Mouse (Mus musculus): Measurements from ENCODE around the gene Kdelc2. TPM values are rescaled to one million over a fixed set of nuclear protein-coding genes. Genes with fewer than 3 reads are reported as not detected.

Kdelc2 gene
- polyA plus RNA-seq, 2 experiments: 13.6 to 22.8 TPM

- WGBS: 79% methylated on average over 3 of the region's 3 CpGs
- no peak for ATAC-seq (ENCODE audit: low FRiP score, low read depth)
- no peaks in the 10 kb centered on the region for H3K9me3 ChIP-seq (ENCODE audit: control insufficient read depth, low read length)
- no peaks in the 10 kb centered on the region for H3K27me3 ChIP-seq (ENCODE audit: control insufficient read depth, insufficient read depth, low read length)
- H3K4me3 ChIP-seq (replicated peaks; ENCODE audit: low read length): 0 out of 2 replicates have a peak overlapping the region, but pooled peaks have one; percentile 50
- peak overlapping the region; percentile 87 for H3K4me2 ChIP-seq (replicated peaks; ENCODE audit: low read depth, low read length, severe bottlenecking)
- no peak overlapping the region for H3K27ac ChIP-seq (replicated peaks; ENCODE audit: low read depth, low read length)
- no peak for TF ChIP-seq POLR2A (IDR thresholded peaks at IDR 0.05; ENCODE audit: borderline replicate concordance, extremely low read depth, insufficient read depth, insufficient read length)
- no peak for DNase-seq (ENCODE audit: low spot score)
- H3K36me3 ChIP-seq (ENCODE audit: control insufficient read depth, insufficient read depth, low read length): no peaks in the 10 kb centered on the region
- no peaks in the 10 kb centered on the region; the same call in 1 of the 2 replicates for H3K4me1 ChIP-seq (ENCODE audit: control insufficient read depth, insufficient read depth, low read length)
- no peak overlapping the region for H3K9ac ChIP-seq (ENCODE audit: low read depth, low read length, severe bottlenecking)
These were observed 41.8 kb upstream of the Kdelc2 start for GRCm38 (mm10) chr9:53341981-53342380.

DNA sequence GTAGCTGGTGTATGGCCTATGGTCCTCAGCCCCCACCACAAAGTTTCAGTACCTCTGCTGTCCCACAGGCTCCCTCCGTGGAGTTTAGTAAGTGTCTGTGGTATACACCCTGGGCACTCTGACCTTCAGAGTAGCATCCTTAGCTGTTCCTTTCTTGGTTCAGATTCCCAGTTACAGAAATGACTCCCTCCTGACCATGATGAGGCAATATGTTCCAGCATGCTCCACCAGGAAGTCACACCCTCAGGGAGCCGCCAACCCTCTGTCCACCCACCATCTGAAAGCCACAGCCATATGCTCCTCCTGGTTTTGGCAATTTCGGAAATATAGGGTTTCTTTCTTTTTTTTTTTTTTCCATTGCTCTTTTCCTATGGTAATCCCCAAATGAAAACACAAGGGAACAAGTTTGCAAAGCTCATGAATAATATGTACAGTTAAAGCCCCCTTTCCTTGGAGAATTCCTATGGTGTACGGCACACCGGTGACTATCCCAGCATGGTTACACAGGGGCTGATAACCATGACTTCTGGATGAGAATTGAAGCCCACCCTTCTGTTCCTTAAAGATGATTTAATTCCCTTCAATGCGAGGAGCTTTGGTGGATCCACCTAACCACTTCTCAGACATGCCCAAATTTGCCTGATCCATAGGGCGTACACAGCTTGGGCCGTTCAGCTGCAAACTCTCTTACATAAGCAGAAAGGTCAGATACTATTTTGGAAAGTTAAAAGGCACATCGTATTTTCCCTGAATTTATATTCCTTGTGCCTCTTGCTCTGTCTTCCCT is 39.0 kb upstream of the Kdelc2 start:
- WGBS: 81% methylated on average over 9 of the region's 9 CpGs

DNA sequence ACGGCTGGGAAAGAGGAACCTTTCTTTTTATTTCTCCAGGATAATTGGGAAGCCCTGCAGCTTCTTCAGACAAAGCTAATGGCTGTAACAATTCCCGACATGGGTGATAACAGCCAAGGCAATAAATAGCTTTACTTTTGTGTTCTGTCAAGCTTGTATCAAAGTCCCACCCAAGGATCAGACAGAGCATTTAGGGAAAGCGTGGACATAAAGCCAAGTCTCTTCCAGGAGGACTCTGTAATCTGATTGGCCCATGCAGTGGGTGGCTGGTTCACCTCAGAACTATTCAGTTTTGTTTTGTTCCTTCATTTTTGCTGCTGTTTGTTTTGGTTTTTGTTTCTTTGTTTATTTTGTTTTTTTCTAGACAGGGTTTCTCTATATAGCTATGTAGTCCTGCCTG is 38.1 kb upstream of the Kdelc2 start:
- TF ChIP-seq POLR2A (IDR thresholded peaks at IDR 0.05; ENCODE audit: borderline replicate concordance, extremely low read depth, insufficient read depth, insufficient read length): no peak
- no peaks in the 10 kb centered on the region for H3K36me3 ChIP-seq (ENCODE audit: control insufficient read depth, insufficient read depth, low read length)
- H3K4me3 ChIP-seq (replicated peaks; ENCODE audit: low read length): no peak overlapping the region
- no peak overlapping the region for H3K27ac ChIP-seq (replicated peaks; ENCODE audit: low read depth, low read length)
- no peaks in the 10 kb centered on the region for H3K27me3 ChIP-seq (ENCODE audit: control insufficient read depth, insufficient read depth, low read length)
- DNase-seq (ENCODE audit: low spot score): no peak
- H3K9ac ChIP-seq (ENCODE audit: low read depth, low read length, severe bottlenecking): no peak overlapping the region
- H3K4me1 ChIP-seq (ENCODE audit: control insufficient read depth, insufficient read depth, low read length): no peaks in the 10 kb centered on the region
- WGBS: 44% methylated on average over 3 of the region's 3 CpGs
- ATAC-seq (ENCODE audit: low FRiP score, low read depth): no peak
- no peaks in the 10 kb centered on the region for H3K9me3 ChIP-seq (ENCODE audit: control insufficient read depth, low read length)
- no peak overlapping the region for H3K4me2 ChIP-seq (replicated peaks; ENCODE audit: low read depth, low read length, severe bottlenecking)

More for the DNA sequence above, 39.0 kb upstream of the Kdelc2 start:
- no peak for DNase-seq (ENCODE audit: low spot score)
- Histone ChIP-seq H3K4me3 (replicated peaks; ENCODE audit: low read length) (no peak overlapping the region), H3K27me3 (ENCODE audit: control insufficient read depth, insufficient read depth, low read length) (no peaks in the 10 kb centered on the region), H3K4me1 (ENCODE audit: control insufficient read depth, insufficient read depth, low read length) (no peaks in the 10 kb centered on the region; the same call in 1 of the 2 replicates), H3K4me2 (replicated peaks; ENCODE audit: low read depth, low read length, severe bottlenecking) (no peak overlapping the region), H3K36me3 (ENCODE audit: control insufficient read depth, insufficient read depth, low read length) (no peaks in the 10 kb centered on the region), H3K9me3 (ENCODE audit: control insufficient read depth, low read length) (no peaks in the 10 kb centered on the region), H3K9ac (ENCODE audit: low read depth, low read length, severe bottlenecking) (no peak overlapping the region), H3K27ac (replicated peaks; ENCODE audit: low read depth, low read length) (no peak overlapping the region)
- TF ChIP-seq POLR2A (IDR thresholded peaks at IDR 0.05; ENCODE audit: borderline replicate concordance, extremely low read depth, insufficient read depth, insufficient read length): no peak
- ATAC-seq (ENCODE audit: low FRiP score, low read depth): no peak

GRCm38 (mm10) chr9:53346402-53346801 is 37.4 kb upstream of the Kdelc2 start:
- WGBS: 61% methylated on average over 6 of the region's 6 CpGs
- no peak for TF ChIP-seq POLR2A (IDR thresholded peaks at IDR 0.05; ENCODE audit: borderline replicate concordance, extremely low read depth, insufficient read depth, insufficient read length)
- Histone ChIP-seq H3K27me3 (ENCODE audit: control insufficient read depth, insufficient read depth, low read length) (no peaks in the 10 kb centered on the region), H3K36me3 (ENCODE audit: control insufficient read depth, insufficient read depth, low read length) (no peaks in the 10 kb centered on the region), H3K9ac (ENCODE audit: low read depth, low read length, severe bottlenecking) (no peak overlapping the region), H3K4me3 (replicated peaks; ENCODE audit: low read length) (no peak overlapping the region), H3K27ac (replicated peaks; ENCODE audit: low read depth, low read length) (no peak overlapping the region), H3K4me1 (ENCODE audit: control insufficient read depth, insufficient read depth, low read length) (no peaks in the 10 kb centered on the region), H3K9me3 (ENCODE audit: control insufficient read depth, low read length) (no peaks in the 10 kb centered on the region), H3K4me2 (replicated peaks; ENCODE audit: low read depth, low read length, severe bottlenecking) (no peak overlapping the region)
- no peak for DNase-seq (ENCODE audit: low spot score)
- no peak for ATAC-seq (ENCODE audit: low FRiP score, low read depth)

- no peak overlapping the region for H3K4me3 ChIP-seq (replicated peaks; ENCODE audit: low read length)
- H3K9me3 ChIP-seq (ENCODE audit: control insufficient read depth, low read length): no peaks in the 10 kb centered on the region
- TF ChIP-seq POLR2A (IDR thresholded peaks at IDR 0.05; ENCODE audit: borderline replicate concordance, extremely low read depth, insufficient read depth, insufficient read length): no peak
- no peak overlapping the region for H3K4me2 ChIP-seq (replicated peaks; ENCODE audit: low read depth, low read length, severe bottlenecking)
- H3K4me1 ChIP-seq (ENCODE audit: control insufficient read depth, insufficient read depth, low read length): no peaks in the 10 kb centered on the region
- WGBS: 68% methylated on average over 1 of the region's 1 CpGs
- no peak overlapping the region for H3K9ac ChIP-seq (ENCODE audit: low read depth, low read length, severe bottlenecking)
- H3K27ac ChIP-seq (replicated peaks; ENCODE audit: low read depth, low read length): no peak overlapping the region
- ATAC-seq (ENCODE audit: low FRiP score, low read depth) (no peak), DNase-seq (ENCODE audit: low spot score) (no peak)
- H3K36me3 ChIP-seq (ENCODE audit: control insufficient read depth, insufficient read depth, low read length): no peaks in the 10 kb centered on the region
- H3K27me3 ChIP-seq (ENCODE audit: control insufficient read depth, insufficient read depth, low read length): no peaks in the 10 kb centered on the region
These were observed 34.6 kb upstream of the Kdelc2 start for GRCm38 (mm10) chr9:53349211-53349610.
